Mouse (Mus musculus) bone marrow macrophage, adult 2 months (primary cell): ENCODE results near the gene Plac8.

Experiments
- CTCF ChIP-seq: IDR thresholded peaks from 2 replicates; pipeline ENCODE4 v1.5.1; 2012; ENCODE audit warnings: low read depth, mild to moderate bottlenecking, low read length, moderate library complexity
- POLR2A ChIP-seq: IDR thresholded peaks from 2 replicates; pipeline ENCODE4 v1.6.1; 2012; ENCODE audit warnings: mild to moderate bottlenecking, low read depth, low read length, borderline replicate concordance

DNA sequence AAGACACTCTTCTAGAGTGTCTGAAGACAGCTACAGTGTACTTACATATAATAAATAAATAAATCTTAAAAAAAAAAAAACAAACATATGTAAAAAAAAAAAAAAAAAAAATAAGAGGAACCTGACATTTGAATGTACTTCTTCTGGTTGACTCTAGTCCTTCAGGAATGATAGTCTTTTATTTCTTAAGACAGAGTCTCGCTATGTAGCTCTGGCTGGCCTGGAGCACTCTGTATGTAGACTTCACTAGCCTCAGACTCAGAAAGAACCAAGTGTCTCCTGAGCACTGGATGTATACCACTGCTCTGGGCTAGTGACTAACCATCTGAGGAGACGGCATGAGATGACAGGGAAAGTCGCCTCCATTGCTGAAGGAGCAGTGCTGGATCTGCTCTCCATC lies 13.6 kb upstream of the Plac8 start:
- TF ChIP-seq POLR2A, result no peak
- no peak for TF ChIP-seq CTCF
